In genomic region chr5:27075131-27075591, GRCm38 (mm10) we compare ENCODE assay signal across 8 mouse cellular contexts.
DNase-seq lines count a peak whose midpoint lies in the region; ATAC-seq lines count a peak whose summit lies in the region.

No protein-coding gene starts in this region.

- DNase-seq in intestine, embryonic 14.5 days (ENCODE audit: low spot score), result peak; percentile 69
- DNase-seq in adrenal gland, postnatal 25 days, result peak; percentile 35
- DNase-seq in embryonic facial prominence, embryonic 11.5 days (ENCODE audit: low spot score), result peak; percentile 72
- peak; percentile 78 to 84 for DNase-seq in left cerebral cortex, postnatal 14 days (ENCODE audit: low spot score in 2 of 2)
- DNase-seq in naive thymus-derived CD4-positive, alpha-beta T cell, adult 2 months (ENCODE audit: low read depth), result peak; percentile 3

- WGBS in intestine, embryonic 14.5 days, result 17% methylated on average over 8 of the region's 8 CpGs
- 18% methylated on average over 8 of the region's 8 CpGs for WGBS in intestine, embryonic 16.5 days
- 24% methylated on average over 8 of the region's 8 CpGs for WGBS in embryonic facial prominence, embryonic 11.5 days
- 19% methylated on average over 8 of the region's 8 CpGs for WGBS in hindbrain, embryonic 13.5 days

- no peak for ATAC-seq in intestine, embryonic 14.5 days (replicated peaks; ENCODE audit: low FRiP score, low TSS enrichment, low read depth)
- ATAC-seq in intestine, embryonic 16.5 days, result no peak
- no peak; the same call in 1 of the 2 replicates for ATAC-seq in embryonic facial prominence, embryonic 11.5 days (replicated peaks; ENCODE audit: insufficient number of reproducible peaks, low FRiP score, low TSS enrichment, low read depth)
- ATAC-seq in hindbrain, embryonic 13.5 days (ENCODE audit: low FRiP score), result peak; percentile 75
- ATAC-seq in CD4-positive, CD25-positive, alpha-beta regulatory T cell, adult 4 months, result no peak

- no peak overlapping the region for H3K9ac ChIP-seq in intestine, embryonic 14.5 days (ENCODE audit: low read length)
- no peak overlapping the region for H3K9ac ChIP-seq in intestine, embryonic 16.5 days (ENCODE audit: low read depth, low read length)
- H3K9ac ChIP-seq in embryonic facial prominence, embryonic 11.5 days (replicated peaks; ENCODE audit: low read length), result no peak overlapping the region
- no peak overlapping the region for H3K9ac ChIP-seq in hindbrain, embryonic 13.5 days

- H3K4me1 ChIP-seq in intestine, embryonic 14.5 days (replicated peaks; ENCODE audit: control insufficient read depth, insufficient read depth, low read length), result no peaks in the 10 kb centered on the region
- no peaks in the 10 kb centered on the region for H3K4me1 ChIP-seq in intestine, embryonic 16.5 days (ENCODE audit: control insufficient read depth, insufficient read depth, low read length)
- H3K4me1 ChIP-seq in embryonic facial prominence, embryonic 11.5 days (ENCODE audit: control insufficient read depth, insufficient read depth, low read length), result no peaks in the 10 kb centered on the region
- peaks cover 7% of the 10 kb centered on the region for H3K4me1 ChIP-seq in hindbrain, embryonic 13.5 days (replicated peaks)

- no peak overlapping the region for H3K4me3 ChIP-seq in intestine, embryonic 14.5 days (ENCODE audit: low read depth, low read length)
- no peak overlapping the region for H3K4me3 ChIP-seq in intestine, embryonic 16.5 days (ENCODE audit: low read length)
- no peak overlapping the region for H3K4me3 ChIP-seq in embryonic facial prominence, embryonic 11.5 days (ENCODE audit: low read depth, low read length)
- H3K4me3 ChIP-seq in hindbrain, embryonic 13.5 days, result no peak overlapping the region

- H3K27ac ChIP-seq in intestine, embryonic 14.5 days (ENCODE audit: low read depth), result no peak overlapping the region
- no peak overlapping the region for H3K27ac ChIP-seq in intestine, embryonic 16.5 days (ENCODE audit: low read length)
- H3K27ac ChIP-seq in embryonic facial prominence, embryonic 11.5 days (replicated peaks; ENCODE audit: low read depth, low read length), result no peak overlapping the region
- H3K27ac ChIP-seq in hindbrain, embryonic 13.5 days, result no peak overlapping the region

- intact Hi-C loops in left cerebral cortex, postnatal 14 days (cut with DNase I), result loop anchor here (2.0 to 10.0 kb wide), 4 partner anchors 342 to 580 kb away; no protein-coding TSS in a partner anchor

- no peaks in the 10 kb centered on the region for H3K27me3 ChIP-seq in intestine, embryonic 14.5 days (replicated peaks; ENCODE audit: control insufficient read depth, insufficient read depth, low read length)
- H3K27me3 ChIP-seq in intestine, embryonic 16.5 days (replicated peaks; ENCODE audit: control insufficient read depth, insufficient read depth, low read length), result no peaks in the 10 kb centered on the region
- H3K27me3 ChIP-seq in embryonic facial prominence, embryonic 11.5 days (ENCODE audit: control insufficient read depth, insufficient read depth, low read length), result no peaks in the 10 kb centered on the region
- no peaks in the 10 kb centered on the region for H3K27me3 ChIP-seq in hindbrain, embryonic 13.5 days

- no peaks in the 10 kb centered on the region for H3K9me3 ChIP-seq in intestine, embryonic 14.5 days (ENCODE audit: control insufficient read depth, low read length)
- H3K9me3 ChIP-seq in intestine, embryonic 16.5 days (ENCODE audit: control insufficient read depth, low read length), result no peaks in the 10 kb centered on the region
- no peaks in the 10 kb centered on the region for H3K9me3 ChIP-seq in embryonic facial prominence, embryonic 11.5 days (replicated peaks; ENCODE audit: control insufficient read depth, low read length)
- no peaks in the 10 kb centered on the region for H3K9me3 ChIP-seq in hindbrain, embryonic 13.5 days

- no peak overlapping the region for H3K4me2 ChIP-seq in intestine, embryonic 14.5 days (ENCODE audit: low read length)
- H3K4me2 ChIP-seq in intestine, embryonic 16.5 days (ENCODE audit: low read depth, low read length), result no peak overlapping the region
- no peak overlapping the region for H3K4me2 ChIP-seq in embryonic facial prominence, embryonic 11.5 days (ENCODE audit: low read depth, low read length)
- no peak overlapping the region for H3K4me2 ChIP-seq in hindbrain, embryonic 13.5 days

- no peaks in the 10 kb centered on the region for H3K36me3 ChIP-seq in intestine, embryonic 14.5 days (ENCODE audit: control insufficient read depth, insufficient read depth, low read length)
- no peaks in the 10 kb centered on the region for H3K36me3 ChIP-seq in intestine, embryonic 16.5 days (ENCODE audit: control insufficient read depth, insufficient read depth, low read length)
- no peaks in the 10 kb centered on the region for H3K36me3 ChIP-seq in embryonic facial prominence, embryonic 11.5 days (replicated peaks; ENCODE audit: control insufficient read depth, insufficient read depth, low read depth, low read length)
- no peaks in the 10 kb centered on the region for H3K36me3 ChIP-seq in hindbrain, embryonic 13.5 days

Comparison
In these comparisons a context has a peak if more than half of its experiments do, and no peak if none do; other contexts are left out.
1. DNase-seq: peak in every context shown above with its lines; median percentile 81 in left cerebral cortex, postnatal 14 days; 72 in embryonic facial prominence, embryonic 11.5 days; 69 in intestine, embryonic 14.5 days; 35 in adrenal gland, postnatal 25 days; 3 in naive thymus-derived CD4-positive, alpha-beta T cell, adult 2 months.